Mouse (Mus musculus) Patski (cell line): ENCODE results near the gene Arfgef2. TPM values are rescaled to one million over a fixed set of nuclear protein-coding genes. Genes with fewer than 3 reads are reported as not detected.

Experiments used
- ATAC-seq: fragments of 100-300 bp; one replicate; pipeline ENCODE4 v1.8.0; 2021
- CTCF ChIA-PET: fragments of 350-600 bp; sonication (Branson Sonifier 250); formaldehyde crosslinking; loops from one replicate; lab custom pipeline; 2022; ENCODE audit warnings: inconsistent platforms; lab: Charles Lee
- POLR2A ChIA-PET: fragments of 350-600 bp; sonication (Branson Sonifier 250); formaldehyde crosslinking; loops from one replicate; lab custom pipeline; 2022; ENCODE audit warnings: antibody characterized with exemption, inconsistent platforms; lab: Charles Lee
- DNase-seq: peaks from one replicate; pipeline ENCODE4 v3.0.0-alpha.2; 2011; ENCODE audit warnings: low read depth, low spot score
- H3K27me3 ChIP-seq: fragments of 371-371 bp; one replicate; pipeline ENCODE4 v1.5.1; 2021
- CTCF ChIP-seq: fragments of 100-300 bp; IDR thresholded peaks from one replicate; pipeline ENCODE4 v1.5.1; 2021
- in situ Hi-C: fragments of 300-500 bp; cut with MboI; formaldehyde crosslinking; loops from 3 replicates; pipeline ENCODE4 v1.11.1; 2018; ENCODE audit warnings: low pct_unique_long_range_greater_than_20kb, mixed read lengths
- polyA plus RNA-seq: library from polyadenylated mRNA; unstranded; gene quantifications from one replicate; pipeline ENCODE4 v1.2.3, GENCODE M21; 2021

Gene Arfgef2
- polyA plus RNA-seq, 1 experiment from 2014 or later = 34.1 TPM

DNA sequence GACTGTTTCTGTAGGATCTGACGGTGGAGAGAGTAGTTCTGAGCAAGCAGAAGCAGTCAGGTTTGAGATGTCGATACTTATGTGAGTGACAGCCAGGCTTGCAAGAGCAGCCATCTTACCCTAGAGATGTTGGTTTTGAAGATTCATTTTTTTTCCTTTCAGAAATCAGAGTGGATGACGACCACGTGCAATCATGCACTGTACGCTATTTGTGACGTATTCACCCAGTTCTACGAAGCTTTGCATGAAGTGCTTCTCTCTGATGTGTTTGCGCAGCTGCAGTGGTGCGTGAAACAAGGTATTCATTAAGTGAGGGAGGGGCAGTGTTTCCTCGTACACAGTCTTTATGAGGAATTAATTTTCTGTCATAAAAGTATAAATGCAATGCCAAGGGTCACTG is 70.9 kb downstream of the Arfgef2 start:
- POLR2A ChIA-PET = no interaction called here
- ATAC-seq (no peak), DNase-seq (no peak)
- CTCF ChIA-PET = no interaction called here
- no peak for TF ChIP-seq CTCF
- in situ Hi-C loops = no loop called here
- H3K27me3 ChIP-seq = no peaks in the 10 kb centered on the region

DNA sequence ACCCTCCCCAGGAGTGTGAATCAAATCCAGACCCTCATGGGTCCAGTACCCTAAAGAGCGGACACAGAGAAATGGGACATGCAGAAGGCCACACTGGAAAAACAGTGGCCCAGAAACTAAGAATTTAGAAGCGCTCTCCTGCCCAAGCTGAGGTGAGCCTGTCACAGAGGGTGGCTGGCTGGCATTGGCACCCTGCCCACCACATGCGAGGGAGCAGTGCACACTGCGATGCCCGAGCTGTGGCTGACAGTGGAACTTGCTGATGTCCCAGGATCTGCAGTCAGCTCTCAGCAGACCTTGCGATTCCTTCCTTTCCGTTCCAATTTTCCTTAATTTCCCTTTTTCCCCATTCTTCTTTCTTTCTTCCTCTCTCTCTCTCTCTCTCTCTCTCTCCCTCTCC is 79.7 kb downstream of the Arfgef2 start:
- TF ChIP-seq CTCF = no peak
- DNase-seq (no peak), ATAC-seq (no peak)
- H3K27me3 ChIP-seq = no peaks in the 10 kb centered on the region
- POLR2A ChIA-PET = no interaction called here
- CTCF ChIA-PET = no interaction called here
- in situ Hi-C loops = no loop called here

DNA sequence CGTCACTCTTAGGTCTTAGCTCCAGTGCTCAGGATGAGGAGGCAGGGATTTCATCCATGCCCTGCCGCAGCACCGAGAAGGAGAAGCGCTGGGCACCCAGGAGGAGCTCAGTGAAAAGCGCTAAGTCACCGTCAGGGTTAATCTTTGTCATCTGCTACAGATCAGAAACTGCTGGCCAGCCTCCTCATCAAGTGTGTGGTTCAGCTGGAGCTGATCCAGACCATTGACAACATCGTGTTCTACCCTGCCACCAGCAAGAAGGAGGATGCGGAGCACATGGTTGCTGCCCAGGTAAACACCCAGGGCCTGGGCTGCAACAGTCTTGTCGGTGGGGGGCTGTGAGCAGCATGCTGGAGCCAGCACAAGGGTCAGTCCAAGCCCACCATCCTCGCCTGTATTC is 80.2 kb downstream of the Arfgef2 start:
- H3K27me3 ChIP-seq = no peaks in the 10 kb centered on the region
- POLR2A ChIA-PET = no interaction called here
- CTCF ChIA-PET = no interaction called here
- DNase-seq = no peak
- TF ChIP-seq CTCF = no peak
- in situ Hi-C loops = no loop called here
- ATAC-seq = no peak

DNA sequence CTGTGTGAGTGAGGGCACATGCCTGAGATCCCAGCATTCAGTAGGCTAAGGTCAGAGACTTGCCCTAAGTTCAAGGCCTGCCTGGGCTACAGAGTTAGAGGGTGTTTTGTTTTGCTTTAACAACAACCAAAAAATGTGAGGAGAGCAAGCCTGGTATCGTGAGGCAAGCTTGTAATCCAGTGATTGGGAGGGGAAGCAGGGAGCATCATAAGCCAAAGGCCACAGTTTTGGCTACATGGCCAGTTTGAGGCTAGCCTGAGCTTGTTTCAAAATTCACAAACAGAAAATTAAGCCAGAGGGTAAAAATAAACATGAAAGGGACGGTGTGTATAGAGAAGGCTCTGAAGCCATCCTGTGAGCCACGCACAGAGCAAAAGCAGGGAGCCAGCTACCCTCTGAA is 80.8 kb downstream of the Arfgef2 start:
- ATAC-seq = no peak
- TF ChIP-seq CTCF = no peak
- no peak for DNase-seq
- CTCF ChIA-PET = no interaction called here
- H3K27me3 ChIP-seq = no peaks in the 10 kb centered on the region
- POLR2A ChIA-PET = no interaction called here
- in situ Hi-C loops = no loop called here

DNA sequence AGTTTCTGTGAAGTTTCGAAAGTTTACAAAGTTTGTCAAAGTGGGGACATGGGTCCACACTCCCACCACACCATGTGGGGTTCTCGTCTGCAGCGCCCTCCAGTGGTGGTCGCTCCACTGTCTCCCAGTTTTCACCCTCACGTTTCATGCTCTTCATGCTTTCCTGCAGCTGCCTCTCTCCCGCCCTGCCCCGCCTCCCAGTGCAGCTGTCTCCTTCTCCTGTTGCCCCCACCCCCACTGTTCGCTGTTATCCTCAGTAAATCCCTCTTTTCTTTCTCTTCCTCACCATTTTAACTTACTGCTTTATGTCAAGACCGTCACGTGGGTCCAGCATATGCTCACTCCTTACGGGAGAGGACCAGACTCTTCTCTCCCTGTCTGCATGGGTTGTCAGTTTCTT is 82.4 kb downstream of the Arfgef2 start:
- TF ChIP-seq CTCF = no peak
- POLR2A ChIA-PET = no interaction called here
- in situ Hi-C loops = no loop called here
- DNase-seq = no peak
- no peak for ATAC-seq
- CTCF ChIA-PET = no interaction called here
- no peaks in the 10 kb centered on the region for H3K27me3 ChIP-seq

DNA sequence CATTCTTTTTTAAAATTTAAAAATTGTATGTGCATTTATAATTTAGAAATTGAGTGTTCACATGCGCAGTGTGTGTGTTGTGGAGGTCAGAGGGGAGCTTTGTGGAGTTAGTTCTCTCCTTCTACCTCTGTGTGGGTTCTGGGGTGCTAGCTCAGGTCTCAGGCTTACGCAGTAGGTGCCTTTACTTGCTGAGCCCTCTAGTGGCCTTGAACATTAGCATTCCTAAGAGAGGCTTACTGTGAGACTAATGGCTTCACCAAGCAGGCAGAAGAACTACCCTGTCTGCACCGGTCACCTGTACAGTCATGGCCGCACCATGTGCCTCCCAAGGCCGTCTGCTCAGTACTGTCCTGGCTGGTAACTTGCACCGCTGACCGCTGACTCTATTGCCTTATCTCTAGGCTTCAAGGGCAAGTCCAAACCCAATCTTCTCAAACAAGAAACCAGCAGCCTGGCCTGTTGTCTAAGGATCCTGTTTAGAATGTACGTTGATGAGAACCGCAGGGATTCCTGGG is 86.0 kb downstream of the Arfgef2 start:
- ChIA-PET CTCF (interaction anchor here (1.1 kb wide), 1 partner anchor 13 kb away, joined by 3 read pairs; no protein-coding TSS in a partner anchor), POLR2A (no interaction called here)
- no peak for DNase-seq
- in situ Hi-C loops = no loop called here
- H3K27me3 ChIP-seq = no peaks in the 10 kb centered on the region
- no peak for ATAC-seq
- TF ChIP-seq CTCF = no peak

DNA sequence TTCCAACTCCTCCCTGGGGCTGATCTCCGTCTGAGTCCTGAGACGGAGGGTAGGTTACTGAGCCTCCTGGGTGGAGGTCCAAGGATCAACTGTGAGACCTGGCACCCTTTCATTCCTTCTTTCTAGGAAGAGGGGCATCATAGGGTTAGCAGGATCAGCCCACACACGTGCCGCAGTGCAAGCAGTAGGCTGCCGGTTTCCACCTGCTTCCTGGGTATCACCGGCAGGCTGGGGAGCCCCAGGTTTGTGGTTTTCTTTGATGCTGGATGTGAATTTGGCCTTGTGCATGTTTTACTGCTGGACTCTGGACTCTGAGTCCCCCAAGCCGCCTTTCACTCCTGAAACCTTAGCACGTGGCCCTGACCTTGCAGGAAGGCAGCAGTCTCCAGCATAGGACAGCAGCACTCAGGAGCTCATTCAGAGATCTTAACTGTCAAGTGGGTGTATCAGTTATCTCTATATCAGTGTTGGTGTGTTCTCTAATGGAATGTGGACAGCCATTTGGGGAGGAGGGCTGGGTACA is 86.8 kb downstream of the Arfgef2 start:
- ATAC-seq (no peak), DNase-seq (no peak)
- H3K27me3 ChIP-seq = no peaks in the 10 kb centered on the region
- ChIA-PET CTCF (no interaction called here), POLR2A (no interaction called here)
- TF ChIP-seq CTCF = no peak
- in situ Hi-C loops = no loop called here

DNA sequence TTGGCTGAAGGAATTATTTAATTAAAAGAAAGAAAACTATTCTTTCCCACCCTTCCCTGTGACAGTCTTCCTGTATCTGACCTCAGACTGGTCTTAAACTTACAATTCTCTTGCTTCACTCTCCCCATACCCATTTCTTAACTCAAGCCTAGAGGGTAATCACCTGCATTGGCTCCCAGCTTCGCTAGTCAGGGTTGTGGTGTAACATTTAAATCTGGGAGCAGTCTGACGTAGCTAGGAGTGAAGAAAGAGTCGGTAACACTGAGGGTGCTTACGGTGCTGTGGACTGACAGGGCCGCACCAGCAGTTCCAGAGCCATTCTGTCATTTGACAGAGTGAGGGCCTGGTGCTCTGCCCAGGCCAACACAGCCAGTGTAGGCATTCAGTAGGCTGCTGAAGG is 87.6 kb downstream of the Arfgef2 start:
- TF ChIP-seq CTCF = no peak
- DNase-seq (no peak), ATAC-seq (no peak)
- H3K27me3 ChIP-seq = no peaks in the 10 kb centered on the region
- in situ Hi-C loops = no loop called here
- ChIA-PET CTCF (no interaction called here), POLR2A (no interaction called here)

DNA sequence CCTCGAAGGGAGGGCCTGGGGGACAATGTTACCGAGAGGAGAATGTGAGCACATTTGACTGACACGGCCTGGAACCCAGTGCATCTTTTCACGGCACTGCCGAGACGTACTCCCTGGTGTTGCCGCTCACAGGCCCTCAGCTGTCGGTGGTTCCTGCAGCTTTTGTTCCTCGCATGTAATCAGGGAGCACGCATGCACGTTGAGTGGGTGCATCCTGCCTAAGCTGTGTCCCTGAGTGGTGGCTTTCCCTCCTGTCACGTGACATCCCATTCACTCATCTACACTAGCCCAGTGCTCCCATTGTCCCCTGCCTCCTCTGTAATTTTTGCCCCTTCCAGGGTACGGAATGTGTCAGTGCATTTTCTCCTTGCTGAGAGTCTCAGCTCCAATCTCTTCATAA is 91.0 kb downstream of the Arfgef2 start:
- POLR2A ChIA-PET = no interaction called here
- in situ Hi-C loops = no loop called here
- H3K27me3 ChIP-seq = no peaks in the 10 kb centered on the region

DNA sequence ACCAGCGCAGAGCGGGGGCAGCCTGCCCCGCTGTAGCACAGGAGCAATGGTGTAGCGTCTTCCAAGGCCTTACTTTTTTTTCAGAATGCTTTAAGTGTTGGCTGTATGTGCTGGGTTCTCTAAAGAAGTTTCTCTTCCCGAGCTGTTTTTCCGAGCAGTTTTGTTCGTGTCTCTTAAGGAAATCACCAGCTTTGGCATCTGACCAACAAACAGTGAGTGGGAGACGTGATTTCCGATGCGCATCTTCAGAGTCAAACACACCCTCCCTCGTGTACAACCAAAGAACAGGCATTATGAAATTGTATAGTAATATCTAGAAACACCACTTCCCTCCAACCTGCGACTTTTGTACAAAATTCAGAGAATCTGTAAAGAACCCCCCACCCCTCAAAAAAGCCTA is 91.6 kb downstream of the Arfgef2 start:
- CTCF ChIA-PET = no interaction called here
- TF ChIP-seq CTCF = no peak
- in situ Hi-C loops = no loop called here
- no peak for DNase-seq
- H3K27me3 ChIP-seq = no peaks in the 10 kb centered on the region
- no peak for ATAC-seq
- POLR2A ChIA-PET = no interaction called here

More for the DNA sequence above, 91.0 kb downstream of the Arfgef2 start:
- CTCF ChIA-PET = interaction anchor here (1.1 kb wide), 1 partner anchor 9 kb away, joined by 3 read pairs; no protein-coding TSS in a partner anchor
- TF ChIP-seq CTCF = no peak
- DNase-seq (no peak), ATAC-seq (no peak)

DNA sequence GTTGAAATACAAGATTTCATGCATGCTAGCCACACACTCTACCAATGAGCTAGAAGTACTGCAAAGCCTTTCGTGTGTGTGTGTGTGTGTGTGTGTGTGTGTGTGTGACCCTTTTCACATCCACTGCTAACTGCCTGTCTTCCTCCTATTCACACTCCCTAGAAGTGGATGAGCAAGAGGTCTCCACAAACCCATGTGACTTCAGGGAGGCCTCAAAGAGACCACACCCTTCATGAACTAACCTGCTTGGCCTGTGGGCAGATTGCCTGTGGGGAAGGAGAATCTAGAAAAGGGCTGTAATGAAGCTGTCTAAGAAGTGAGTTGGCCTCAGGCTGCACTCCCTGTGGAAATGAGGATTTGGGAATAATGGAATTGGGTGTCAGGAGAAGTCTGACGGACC is 93.8 kb downstream of the Arfgef2 start:
- no peak for TF ChIP-seq CTCF
- in situ Hi-C loops = no loop called here
- no peaks in the 10 kb centered on the region for H3K27me3 ChIP-seq
- ATAC-seq (no peak), DNase-seq (no peak)
- CTCF ChIA-PET = no interaction called here
- POLR2A ChIA-PET = no interaction called here

DNA sequence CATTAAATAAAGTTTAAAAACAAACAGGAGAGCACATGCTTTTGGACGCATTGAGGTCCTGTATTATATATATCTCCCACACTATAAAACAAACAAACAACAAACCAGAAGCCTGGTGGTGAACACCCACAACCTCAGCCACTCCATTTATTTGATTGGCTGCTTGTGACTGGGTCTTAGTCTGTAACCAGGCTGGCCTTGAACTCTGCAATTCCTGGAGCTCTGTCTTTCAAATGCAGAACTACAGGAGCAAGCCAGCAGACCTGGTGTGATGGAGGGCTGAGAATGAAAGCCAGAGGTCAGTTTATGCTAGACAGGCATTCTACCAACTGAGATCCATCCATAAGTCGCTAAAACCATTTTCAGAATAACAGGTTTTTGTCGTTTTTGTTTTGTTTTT is 94.4 kb downstream of the Arfgef2 start:
- TF ChIP-seq CTCF = no peak
- no peak for ATAC-seq
- DNase-seq = no peak
- POLR2A ChIA-PET = no interaction called here
- no peaks in the 10 kb centered on the region for H3K27me3 ChIP-seq
- in situ Hi-C loops = no loop called here
- CTCF ChIA-PET = no interaction called here
